Mouse (Mus musculus) embryo, embryonic 9.5 days (tissue): Measurements from ENCODE around the gene Arl3.

Source experiments
- DNase-seq: peaks from one replicate; pipeline ENCODE4 v3.0.0-alpha.2; 2017; ENCODE audit errors: extremely low spot score

Gene Arl3

GRCm38 (mm10) chr19:46517529-46518351, 55.3 kb downstream of the Arl3 start:
- no peak for DNase-seq

DNA sequence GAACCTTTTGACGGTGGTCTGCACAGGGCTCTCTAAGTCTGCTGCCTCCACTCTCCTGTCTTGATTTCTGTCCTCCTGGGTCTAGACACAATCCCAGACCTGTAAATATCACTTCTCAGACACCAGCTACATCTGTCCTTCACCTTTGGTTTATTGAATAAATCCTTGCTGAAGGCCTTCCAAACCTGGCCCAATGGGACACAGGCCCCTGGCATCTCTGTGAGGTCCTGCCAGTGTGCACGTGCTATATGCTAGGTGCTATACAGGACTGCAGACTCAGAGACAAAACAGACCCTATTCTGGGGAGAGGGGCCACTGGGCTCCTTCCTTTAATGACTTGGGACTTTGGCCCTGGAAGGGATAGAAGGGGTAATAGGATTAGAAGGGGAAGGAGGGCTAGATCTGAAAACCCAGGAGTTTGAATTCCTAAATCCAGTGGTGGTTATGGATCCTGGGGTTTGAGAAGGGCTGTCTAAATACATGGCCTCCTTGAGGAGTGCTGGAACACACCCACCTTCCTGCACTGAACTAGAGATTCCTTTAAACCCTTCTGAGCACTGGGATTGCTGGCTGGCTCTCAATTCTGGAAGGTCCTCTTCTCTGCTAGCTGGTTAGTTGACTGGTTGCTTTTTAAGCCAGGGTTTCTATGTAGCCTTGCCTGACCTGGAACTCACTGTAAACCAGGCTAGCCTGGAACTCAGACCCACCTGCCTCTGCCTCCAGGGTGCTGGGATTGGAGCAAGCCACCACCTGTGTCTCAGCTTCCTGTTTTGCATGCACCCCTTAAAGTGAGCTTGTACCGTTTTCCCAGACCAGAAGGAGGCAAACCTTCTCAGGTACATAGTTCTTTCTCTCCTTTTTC, 56.1 kb downstream of the Arl3 start:
- DNase-seq = no peak

DNA sequence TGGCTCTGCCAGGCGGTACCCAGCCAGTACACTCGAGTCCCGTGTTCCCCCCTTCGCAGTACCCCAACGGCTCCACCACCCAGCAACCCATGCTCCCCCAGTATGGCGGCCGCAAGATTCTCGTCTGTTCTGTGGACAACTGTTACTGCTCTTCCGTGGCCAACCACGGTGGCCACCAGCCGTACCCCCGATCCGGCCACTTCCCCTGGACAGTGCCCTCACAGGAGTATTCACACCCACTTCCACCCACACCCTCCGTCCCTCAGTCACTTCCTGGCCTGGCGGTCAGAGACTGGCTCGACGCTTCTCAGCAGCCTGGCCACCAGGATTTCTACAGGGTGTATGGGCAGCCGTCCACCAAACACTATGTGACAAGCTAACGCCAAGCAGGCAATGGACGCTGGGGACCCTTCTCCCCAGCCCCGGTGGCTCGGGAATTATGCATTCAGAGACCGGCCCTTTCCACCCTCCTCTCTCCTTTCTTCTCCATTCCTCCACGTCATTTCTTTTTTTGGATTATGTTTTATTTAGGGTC, 57.6 kb downstream of the Arl3 start:
- DNase-seq = no peak

- no peak for DNase-seq
These were observed 58.6 kb downstream of the Arl3 start for GRCm38 (mm10) chr19:46514387-46514786.

DNA sequence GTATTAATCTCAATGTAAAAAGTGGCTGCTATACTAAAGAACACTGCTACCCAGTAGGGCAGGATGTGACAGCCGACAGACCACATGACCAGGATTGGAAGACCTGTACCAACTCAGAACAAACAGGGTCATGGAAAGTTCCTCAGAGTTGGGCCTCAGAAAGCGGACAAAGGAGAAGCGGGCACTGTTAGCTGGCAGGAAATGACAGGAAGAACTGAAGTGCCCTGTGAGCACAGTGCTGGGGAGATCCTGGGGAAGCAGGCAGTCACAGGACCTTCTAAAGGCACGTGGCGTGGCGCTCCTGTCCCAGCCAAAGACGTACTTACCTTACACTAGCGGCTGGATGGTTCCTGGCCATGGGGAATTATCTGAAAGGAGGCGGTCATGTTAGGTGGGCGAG, 61.7 kb downstream of the Arl3 start:
- no peak for DNase-seq

GRCm38 (mm10) chr19:46510824-46511223, 62.2 kb downstream of the Arl3 start:
- no peak for DNase-seq

GRCm38 (mm10) chr19:46510401-46510800, 62.6 kb downstream of the Arl3 start:
- DNase-seq = no peak

- no peak for DNase-seq
These were observed 63.3 kb downstream of the Arl3 start for GRCm38 (mm10) chr19:46509736-46510135.

- DNase-seq = no peak
These were observed 63.8 kb downstream of the Arl3 start for GRCm38 (mm10) chr19:46509202-46509601.

DNA sequence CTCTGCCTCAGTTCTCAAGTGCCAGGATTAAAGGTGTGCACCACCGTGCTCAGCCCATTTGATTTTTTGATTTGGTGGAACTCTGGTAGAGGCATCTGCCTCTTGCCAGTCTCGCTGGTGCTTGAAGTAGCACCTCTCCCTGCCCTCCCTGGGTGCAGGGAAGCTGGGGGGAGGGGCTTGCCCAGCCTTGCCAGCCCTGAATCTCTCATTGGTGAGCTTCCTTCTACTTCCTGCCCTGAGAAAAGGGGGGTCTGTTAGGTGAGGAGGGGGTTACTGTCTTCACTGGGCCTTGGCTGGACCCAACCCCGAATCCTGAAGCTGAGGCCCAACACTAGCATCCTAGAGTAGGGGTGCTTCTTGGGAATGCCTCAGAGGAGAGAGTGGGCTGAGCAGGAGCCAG, 64.3 kb downstream of the Arl3 start:
- no peak for DNase-seq

DNA sequence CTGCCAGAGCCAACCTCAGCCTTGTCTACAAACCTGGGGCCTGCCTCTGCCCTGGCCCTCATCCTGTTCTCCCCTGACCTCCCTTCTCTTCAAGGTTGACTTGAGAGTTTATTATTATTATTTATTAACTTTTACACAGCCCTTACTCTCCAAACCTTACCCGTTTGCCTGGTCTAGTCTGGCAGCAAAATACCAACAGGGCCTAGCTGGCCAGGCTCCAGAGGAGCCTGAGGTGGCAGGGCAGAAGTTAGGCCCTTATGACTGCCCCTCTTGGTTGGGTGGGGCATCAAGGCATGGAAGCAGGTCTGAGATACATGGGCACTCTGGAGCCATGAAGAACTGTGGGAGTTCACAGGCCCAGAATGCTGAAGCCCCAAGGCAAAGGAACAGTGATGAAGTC, 65.2 kb downstream of the Arl3 start:
- no peak for DNase-seq

GRCm38 (mm10) chr19:46507181-46507581, 65.8 kb downstream of the Arl3 start:
- no peak for DNase-seq

DNA sequence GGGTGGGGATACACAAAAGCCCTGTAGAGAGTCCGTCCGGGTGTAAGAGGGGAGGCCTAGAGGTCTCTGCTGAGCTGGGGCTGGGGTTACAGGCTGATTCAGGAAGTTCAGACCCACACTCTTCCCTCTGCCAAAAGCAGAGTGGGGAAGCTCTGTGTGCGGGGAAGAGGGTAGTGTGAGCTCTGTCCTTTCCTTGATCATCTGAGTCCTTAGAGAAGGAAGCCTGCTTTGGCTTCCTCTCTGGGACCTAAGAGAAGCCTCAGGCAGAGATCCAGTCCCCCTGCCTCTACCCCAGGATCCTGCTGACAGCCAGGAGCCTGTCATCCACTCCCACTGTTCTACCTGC, 66.7 kb downstream of the Arl3 start:
- no peak for DNase-seq

DNA sequence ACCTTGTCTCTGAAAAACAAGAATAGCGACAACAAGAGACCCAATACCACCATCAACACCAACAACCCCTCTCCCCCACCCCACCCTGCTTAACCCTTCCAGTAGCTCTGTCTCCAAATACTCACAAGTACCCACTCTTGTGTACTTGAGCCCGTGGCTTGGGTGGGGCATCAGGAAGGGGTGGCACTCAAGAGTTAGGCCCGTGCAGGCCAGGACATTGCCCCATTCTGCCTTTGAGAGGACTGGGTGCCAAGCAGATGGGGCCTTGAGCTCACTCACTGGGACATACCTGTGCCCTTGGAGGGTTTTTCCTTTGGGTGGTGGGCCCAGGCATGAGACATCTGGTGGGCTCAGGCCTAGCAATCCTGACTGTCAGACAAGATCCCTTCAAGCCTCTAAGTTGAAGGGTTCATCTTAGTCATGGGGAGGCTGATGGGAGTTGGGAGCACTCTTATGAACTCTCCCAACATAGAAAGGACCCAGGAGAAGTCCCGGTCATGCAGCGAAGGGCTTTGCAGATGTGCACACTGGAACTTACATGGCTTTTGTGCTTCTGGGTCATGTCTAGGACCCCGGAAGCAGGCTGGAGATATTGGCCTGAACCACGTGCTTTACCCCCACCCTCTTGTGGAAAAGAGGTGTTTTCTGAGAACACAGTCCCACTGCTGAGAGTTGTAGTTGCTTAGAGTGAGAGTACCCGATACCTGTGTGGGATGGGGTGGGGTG, 67.2 kb downstream of the Arl3 start:
- DNase-seq = no peak

- DNase-seq = no peak
These were observed 68.1 kb downstream of the Arl3 start for GRCm38 (mm10) chr19:46504822-46505417.

GRCm38 (mm10) chr19:46504085-46504552, 68.9 kb downstream of the Arl3 start:
- DNase-seq = no peak

DNA sequence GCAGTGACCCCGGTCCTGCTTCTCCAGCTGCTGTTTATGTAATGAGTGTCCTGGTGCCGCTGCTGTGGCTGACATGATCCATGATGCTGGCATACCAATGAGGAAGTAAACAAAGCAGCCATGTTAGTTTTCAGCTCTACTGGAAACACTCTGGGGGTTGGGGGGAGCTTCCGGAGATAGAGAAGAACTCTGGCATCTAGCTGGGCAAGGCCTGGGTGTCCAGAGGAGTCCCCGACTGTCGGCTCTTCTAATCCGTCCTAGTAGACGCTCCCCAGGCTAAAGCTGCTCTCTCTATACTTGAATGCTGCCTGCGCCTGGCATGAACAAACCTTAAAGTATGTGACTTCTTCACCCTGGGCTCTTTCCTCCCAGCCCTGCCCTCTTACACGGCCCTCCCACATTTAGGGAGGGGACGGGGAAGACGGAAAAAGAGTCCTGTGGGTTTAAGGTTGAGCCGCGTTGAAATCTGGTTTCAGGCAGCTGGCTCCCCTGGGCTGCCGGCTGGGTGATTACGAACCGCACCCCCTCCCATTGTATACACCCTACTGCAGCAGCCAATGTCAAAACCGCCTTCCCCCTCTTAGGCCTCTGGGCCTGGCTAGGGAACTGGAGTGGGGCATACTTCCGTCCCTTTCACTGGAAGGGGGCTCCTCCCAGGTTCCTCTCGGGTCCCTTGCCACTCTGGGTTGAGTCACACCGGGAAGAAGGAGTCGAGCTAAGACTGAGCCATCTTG, 69.5 kb downstream of the Arl3 start:
- DNase-seq = peak; percentile 61

DNA sequence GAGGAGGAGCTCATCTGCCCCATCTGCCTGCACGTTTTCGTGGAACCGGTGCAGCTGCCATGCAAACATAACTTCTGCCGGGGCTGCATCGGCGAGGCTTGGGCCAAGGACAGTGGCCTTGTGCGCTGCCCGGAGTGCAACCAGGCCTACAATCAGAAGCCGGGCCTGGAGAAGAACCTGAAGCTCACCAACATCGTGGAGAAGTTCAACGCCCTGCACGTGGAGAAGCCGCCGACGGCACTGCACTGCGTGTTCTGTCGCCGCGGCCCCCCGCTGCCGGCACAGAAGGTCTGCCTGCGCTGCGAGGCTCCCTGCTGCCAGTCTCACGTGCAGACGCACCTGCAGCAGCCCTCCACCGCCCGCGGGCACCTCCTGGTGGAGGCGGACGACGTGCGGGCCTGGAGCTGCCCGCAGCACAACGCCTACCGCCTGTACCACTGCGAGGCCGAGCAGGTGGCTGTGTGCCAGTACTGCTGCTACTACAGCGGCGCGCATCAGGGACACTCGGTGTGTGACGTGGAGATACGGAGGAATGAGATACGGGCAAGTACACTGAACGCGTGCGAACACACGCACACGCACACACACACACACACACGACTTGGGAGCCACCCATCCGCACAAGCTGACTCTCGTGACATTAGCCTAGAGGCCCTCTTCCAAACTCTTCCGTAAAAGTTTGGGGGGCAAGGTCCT, 70.4 kb downstream of the Arl3 start:
- peak; percentile 66 for DNase-seq

GRCm38 (mm10) chr19:46502069-46502455, 70.9 kb downstream of the Arl3 start:
- peak; percentile 67 for DNase-seq

- DNase-seq = peak; percentile 89
These were observed 71.5 kb downstream of the Arl3 start, which contains the start of gene Trim8 for GRCm38 (mm10) chr19:46501401-46502068. Gene Trim8 (plus strand): TSS chr19:46501702.
